Mouse (Mus musculus) limb, embryonic 12.5 days (tissue): ENCODE data around the gene Arl15. TPM values are rescaled to one million over a fixed set of nuclear protein-coding genes. Genes with fewer than 3 reads are reported as not detected.

Experiments used
- ATAC-seq: fragments of 200-750 bp; cut with Nextera tagmentation; 2 replicates; pipeline ENCODE4 v1.8.0; 2017; ENCODE audit warnings: low read depth, moderate TSS enrichment; ENCODE audit not compliant: insufficient number of reproducible peaks, insufficient read depth, low FRiP score, low TSS enrichment
- H3K27ac ChIP-seq: fragments of 300-500 bp; sonication (generic); 2 replicates; pipeline ENCODE4 v1.5.1; 2016; ENCODE audit warnings: mild to moderate bottlenecking, moderate library complexity
- H3K27me3 ChIP-seq: fragments of 300-500 bp; sonication (generic); 2 replicates; pipeline ENCODE4 v1.6.1; 2016; ENCODE audit warnings: mild to moderate bottlenecking, moderate library complexity
- H3K36me3 ChIP-seq: fragments of 300-500 bp; sonication (generic); 2 replicates; pipeline ENCODE4 v1.6.1; 2016; ENCODE audit warnings: mild to moderate bottlenecking, moderate library complexity
- H3K4me1 ChIP-seq: fragments of 300-500 bp; sonication (generic); replicated peaks from 2 replicates; pipeline ENCODE4 v1.6.1; 2016
- H3K4me2 ChIP-seq: fragments of 300-500 bp; sonication (generic); 2 replicates; pipeline ENCODE4 v1.6.1; 2016; ENCODE audit warnings: mild to moderate bottlenecking, moderate library complexity
- H3K4me3 ChIP-seq: fragments of 300-500 bp; sonication (generic); replicated peaks from 2 replicates; pipeline ENCODE4 v1.5.1; 2016; ENCODE audit warnings: mild to moderate bottlenecking
- H3K9ac ChIP-seq: fragments of 300-500 bp; sonication (generic); replicated peaks from 2 replicates; pipeline ENCODE4 v1.6.1; 2016; ENCODE audit warnings: mild to moderate bottlenecking, moderate library complexity
- H3K9me3 ChIP-seq: fragments of 300-500 bp; sonication (generic); 2 replicates; pipeline ENCODE4 v1.6.1; 2016; ENCODE audit warnings: mild to moderate bottlenecking, moderate library complexity
- WGBS: fragments of 180-500 bp; shearing (Covaris S2); methylation state at CpG from one replicate; pipeline ENCODE4 v1.1.7; 2016; 5-methylcytosine and 5-hydroxymethylcytosine counted together
- polyA plus RNA-seq: library from polyadenylated mRNA; unstranded; fragments of >200 nt; fragmentation: Nextera tagmentation; extraction: Ambion mirVana; gene quantifications from 2 replicates; pipeline ENCODE4 v1.2.1, GENCODE M21; 2016

Arl15 gene
- polyA plus RNA-seq, 1 experiment from 2014 or later: 17.4 TPM

- Histone ChIP-seq H3K27me3 (no peaks in the 10 kb centered on the region), H3K36me3 (no peaks in the 10 kb centered on the region), H3K4me1 (peaks cover 30% of the 10 kb centered on the region), H3K9ac (no peak overlapping the region), H3K27ac (no peak overlapping the region), H3K9me3 (no peaks in the 10 kb centered on the region), H3K4me3 (no peak overlapping the region), H3K4me2 (no peak overlapping the region)
- ATAC-seq: no peak
- WGBS: 84% methylated on average over 10 of the region's 10 CpGs
Measured at GRCm38 (mm10) chr13:113862951-113863350, 68.6 kb downstream of the Arl15 start.

DNA sequence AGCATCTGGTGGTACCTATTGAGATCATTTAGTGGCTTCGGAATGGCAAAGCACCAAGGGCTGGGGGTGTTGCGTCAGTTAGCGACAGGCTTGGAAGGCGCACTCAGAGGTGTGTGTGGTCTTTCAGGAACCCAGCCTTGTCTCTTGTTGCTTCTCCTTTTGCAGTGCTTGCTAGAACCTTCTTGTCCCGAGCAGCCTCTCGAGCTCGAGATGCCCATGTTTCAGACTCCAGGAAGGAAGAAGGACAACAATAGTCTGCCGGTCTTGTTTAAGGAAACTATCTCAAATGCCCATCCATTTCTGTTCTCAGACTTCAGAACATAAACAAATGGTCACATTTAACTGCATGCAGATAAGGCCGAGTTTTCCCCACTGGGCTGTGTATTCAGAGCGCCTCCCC lies 69.4 kb downstream of the Arl15 start:
- WGBS: 80% methylated on average over 10 of the region's 10 CpGs
- H3K9ac ChIP-seq: no peak overlapping the region
- H3K36me3 ChIP-seq: no peaks in the 10 kb centered on the region
- peaks cover 24% of the 10 kb centered on the region for H3K4me1 ChIP-seq
- H3K9me3 ChIP-seq: no peaks in the 10 kb centered on the region
- H3K4me3 ChIP-seq: no peak overlapping the region
- H3K27me3 ChIP-seq: no peaks in the 10 kb centered on the region
- ATAC-seq: no peak
- H3K4me2 ChIP-seq: no peak overlapping the region
- H3K27ac ChIP-seq: no peak overlapping the region

DNA sequence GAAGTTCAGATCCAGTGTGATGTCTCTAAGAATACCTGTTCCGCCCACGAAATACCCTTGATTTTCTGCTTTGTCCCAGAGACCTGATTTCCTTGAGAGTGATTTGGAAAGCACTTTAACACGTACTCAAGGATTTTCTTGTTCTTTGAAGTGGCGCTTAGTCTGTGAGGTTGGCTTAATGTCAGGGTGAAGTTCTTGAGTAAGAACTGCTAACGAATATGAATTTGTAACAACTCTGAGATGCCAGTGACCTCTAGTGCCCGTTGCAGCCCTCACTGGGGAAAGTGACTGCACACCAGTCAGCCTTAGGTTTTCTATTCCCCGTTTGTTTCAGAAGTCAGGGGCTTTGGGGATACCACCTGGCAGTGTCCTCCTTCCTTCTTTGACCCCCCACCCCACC lies 70.0 kb downstream of the Arl15 start:
- H3K9me3 ChIP-seq: no peaks in the 10 kb centered on the region
- no peaks in the 10 kb centered on the region for H3K36me3 ChIP-seq
- WGBS: 59% methylated on average over 7 of the region's 7 CpGs
- H3K27me3 ChIP-seq: no peaks in the 10 kb centered on the region
- no peak overlapping the region for H3K9ac ChIP-seq
- ATAC-seq: no peak
- peaks cover 19% of the 10 kb centered on the region for H3K4me1 ChIP-seq
- H3K4me2 ChIP-seq: no peak overlapping the region
- H3K27ac ChIP-seq: no peak overlapping the region
- no peak overlapping the region for H3K4me3 ChIP-seq

DNA sequence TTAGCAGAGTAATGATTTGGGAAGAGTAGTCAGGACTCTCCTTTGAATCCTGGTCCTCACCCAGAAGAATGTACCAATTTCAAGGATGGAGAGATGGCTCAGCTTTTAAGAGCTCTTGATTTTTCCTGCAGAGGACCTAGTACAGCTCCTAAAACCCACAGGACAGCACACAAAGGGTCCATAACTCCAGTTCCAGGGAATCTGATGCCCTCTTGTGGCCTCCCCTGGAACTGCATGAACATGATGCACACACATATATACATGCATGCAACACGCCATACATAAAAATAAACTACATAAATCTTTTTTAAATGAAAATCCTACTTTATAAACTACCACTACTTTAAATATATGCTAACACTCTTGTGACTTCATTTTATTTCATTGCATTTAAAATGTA lies 70.6 kb downstream of the Arl15 start:
- H3K27me3 ChIP-seq: no peaks in the 10 kb centered on the region
- H3K4me3 ChIP-seq: no peak overlapping the region
- H3K36me3 ChIP-seq: no peaks in the 10 kb centered on the region
- H3K9me3 ChIP-seq: no peaks in the 10 kb centered on the region
- no peak overlapping the region for H3K27ac ChIP-seq
- peaks cover 13% of the 10 kb centered on the region for H3K4me1 ChIP-seq
- WGBS: 62% methylated on average over 1 of the region's 1 CpGs
- no peak overlapping the region for H3K9ac ChIP-seq
- ATAC-seq: 0 out of 2 replicates have a peak, but pooled peaks have one; percentile 41
- no peak overlapping the region for H3K4me2 ChIP-seq

DNA sequence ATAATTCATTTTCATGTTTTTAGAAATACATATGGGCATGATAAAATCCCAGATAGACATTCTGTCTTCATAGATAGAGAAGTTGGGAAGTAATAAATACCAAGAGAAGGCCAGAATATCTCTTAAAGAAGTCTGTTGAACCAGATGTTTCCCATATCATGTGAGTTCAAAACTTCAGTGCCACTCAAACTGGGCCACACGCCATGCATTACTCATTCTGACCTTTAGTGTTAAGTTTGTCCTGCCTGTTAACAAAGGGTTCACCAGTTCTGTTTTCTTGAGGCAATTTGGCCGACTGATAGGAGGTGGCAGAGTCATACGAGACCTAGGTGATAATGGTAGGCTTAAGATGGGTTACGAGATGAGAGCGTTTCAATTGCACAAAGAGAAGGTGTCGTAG lies 71.1 kb downstream of the Arl15 start:
- WGBS: 61% methylated on average over 6 of the region's 6 CpGs
- Histone ChIP-seq H3K4me3 (no peak overlapping the region), H3K27ac (no peak overlapping the region), H3K27me3 (no peaks in the 10 kb centered on the region), H3K4me2 (no peak overlapping the region), H3K9me3 (no peaks in the 10 kb centered on the region), H3K9ac (no peak overlapping the region), H3K4me1 (peaks cover 12% of the 10 kb centered on the region; the same call in 1 of the 2 replicates), H3K36me3 (no peaks in the 10 kb centered on the region)
- no peak for ATAC-seq

DNA sequence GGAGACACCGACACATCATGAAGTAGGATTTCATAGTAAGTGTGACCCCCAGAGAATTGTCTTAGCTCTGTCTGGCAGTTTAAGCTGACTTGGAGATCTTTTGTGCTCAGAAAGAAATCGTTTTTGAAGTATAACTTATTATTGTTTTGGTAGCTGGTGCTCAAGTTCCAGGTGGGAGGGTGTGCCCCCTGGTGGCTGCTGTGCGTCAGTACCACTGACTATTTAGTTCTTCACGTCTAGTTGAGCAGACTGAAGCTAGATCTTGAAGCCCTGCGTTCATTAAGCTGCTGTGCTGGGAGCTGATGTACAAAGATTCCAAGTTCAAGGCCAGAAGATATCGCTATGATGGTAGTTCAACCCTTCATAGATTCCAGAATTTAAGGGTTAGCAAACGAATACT lies 71.5 kb downstream of the Arl15 start:
- no peak for ATAC-seq

DNA sequence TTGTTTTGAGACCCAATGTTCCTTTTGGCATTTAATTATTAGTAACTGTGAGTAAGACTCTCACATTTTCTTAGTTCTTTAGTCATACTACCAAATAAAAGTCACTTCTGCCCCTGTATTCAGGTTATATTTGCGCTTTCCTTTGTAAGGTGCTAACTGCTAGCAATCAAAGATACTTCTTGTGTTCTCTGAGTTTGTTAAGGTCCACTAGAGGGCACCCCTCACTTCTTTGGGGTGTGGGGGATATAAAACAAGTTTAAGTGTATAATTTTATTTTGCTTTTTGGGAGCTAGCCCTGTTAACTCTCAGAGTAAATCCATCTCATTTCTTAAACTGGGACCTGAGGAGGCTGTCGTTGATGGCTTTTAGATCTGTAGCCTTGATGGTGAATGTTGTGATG lies 73.4 kb downstream of the Arl15 start:
- Histone ChIP-seq H3K4me2 (no peak overlapping the region), H3K9ac (no peak overlapping the region), H3K36me3 (no peaks in the 10 kb centered on the region), H3K27ac (no peak overlapping the region), H3K4me1 (peaks cover 18% of the 10 kb centered on the region), H3K4me3 (no peak overlapping the region), H3K9me3 (no peaks in the 10 kb centered on the region), H3K27me3 (no peaks in the 10 kb centered on the region)
- no peak for ATAC-seq
- WGBS: 93% methylated on average over 2 of the region's 2 CpGs

More for the DNA sequence above, 71.5 kb downstream of the Arl15 start:
- no peaks in the 10 kb centered on the region for H3K36me3 ChIP-seq
- no peak overlapping the region for H3K27ac ChIP-seq
- H3K27me3 ChIP-seq: no peaks in the 10 kb centered on the region
- 38% methylated on average over 7 of the region's 7 CpGs for WGBS
- no peak overlapping the region for H3K9ac ChIP-seq
- H3K4me2 ChIP-seq: no peak overlapping the region
- H3K4me1 ChIP-seq: peaks cover 12% of the 10 kb centered on the region
- H3K4me3 ChIP-seq: no peak overlapping the region
- no peaks in the 10 kb centered on the region for H3K9me3 ChIP-seq

DNA sequence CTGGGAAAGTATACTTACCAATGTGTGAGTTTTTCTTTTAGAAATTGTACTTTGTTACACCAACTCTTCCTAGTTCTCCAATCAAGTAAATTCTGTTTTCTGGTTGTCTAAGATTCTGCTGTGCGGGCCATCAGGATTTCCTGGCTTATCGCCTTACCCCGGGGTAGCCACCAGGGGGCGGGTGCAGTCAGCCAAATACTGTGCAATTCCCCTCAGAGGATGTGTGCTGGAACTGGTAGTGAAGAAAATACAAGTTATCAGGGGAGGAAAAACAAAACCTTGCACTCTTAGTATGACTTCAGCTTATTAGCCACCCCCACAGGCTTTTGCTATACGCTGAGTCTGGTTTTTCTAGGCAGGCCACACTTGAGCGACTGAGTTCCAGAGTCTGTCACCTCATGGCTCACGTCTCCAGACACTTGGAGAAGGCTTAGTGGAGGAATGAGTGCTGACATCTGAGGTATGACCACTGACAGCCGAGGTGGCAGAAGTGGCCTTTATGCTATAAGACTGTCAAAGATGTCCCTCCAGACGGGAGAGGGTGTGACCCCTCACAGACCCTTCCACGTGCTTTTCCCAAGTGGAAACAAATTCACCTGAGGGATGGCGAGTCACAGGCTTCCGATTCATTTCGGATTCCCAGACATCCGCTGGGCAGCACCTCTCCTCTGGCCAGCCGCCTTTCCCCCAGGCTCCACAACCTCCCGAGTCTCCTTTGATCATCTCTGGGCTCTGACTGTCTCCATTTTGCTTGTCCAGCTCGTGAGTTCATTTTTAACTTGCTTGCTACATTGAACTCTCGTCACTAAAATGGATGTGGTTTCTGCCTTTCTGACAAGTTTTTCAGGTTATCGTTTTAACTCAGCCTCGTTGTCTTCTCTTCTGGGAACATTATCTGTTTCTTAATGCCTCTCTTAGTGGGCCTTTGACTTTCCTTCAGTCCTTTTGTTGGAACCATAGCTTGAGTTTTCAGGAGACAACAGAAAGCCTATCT lies 75.2 kb downstream of the Arl15 start:
- Histone ChIP-seq H3K36me3 (no peaks in the 10 kb centered on the region), H3K4me2 (no peak overlapping the region), H3K9ac (no peak overlapping the region), H3K27ac (no peak overlapping the region), H3K27me3 (no peaks in the 10 kb centered on the region), H3K9me3 (no peaks in the 10 kb centered on the region), H3K4me3 (no peak overlapping the region), H3K4me1 (peaks cover 20% of the 10 kb centered on the region)
- ATAC-seq: peak; percentile 21
- 64% methylated on average over 20 of the region's 20 CpGs for WGBS

DNA sequence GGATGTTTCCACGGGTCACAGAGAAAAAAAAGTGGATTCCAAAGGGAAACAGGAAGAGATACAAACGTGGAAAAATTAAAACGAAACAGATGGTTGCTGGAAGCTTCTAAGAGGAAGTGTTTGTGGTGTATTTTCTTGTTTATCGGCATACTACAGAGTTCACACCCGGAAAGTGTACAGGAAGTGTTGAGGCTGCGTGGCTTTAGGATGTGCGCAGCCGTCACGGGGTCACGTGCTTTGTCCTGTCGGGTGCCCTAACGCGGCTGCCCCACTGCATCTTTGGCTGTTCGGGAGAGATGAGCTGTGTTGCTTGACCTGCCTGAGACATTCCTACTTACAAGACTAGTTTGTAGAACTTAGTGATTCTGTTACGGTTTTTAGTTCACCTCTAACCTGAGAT lies 76.1 kb downstream of the Arl15 start:
- H3K4me3 ChIP-seq: no peak overlapping the region
- no peak overlapping the region for H3K4me2 ChIP-seq
- ATAC-seq: no peak
- H3K4me1 ChIP-seq: peaks cover 26% of the 10 kb centered on the region
- H3K27ac ChIP-seq: no peak overlapping the region
- 85% methylated on average over 15 of the region's 15 CpGs for WGBS
- no peaks in the 10 kb centered on the region for H3K27me3 ChIP-seq
- no peaks in the 10 kb centered on the region for H3K9me3 ChIP-seq
- H3K9ac ChIP-seq: no peak overlapping the region
- H3K36me3 ChIP-seq: no peaks in the 10 kb centered on the region

DNA sequence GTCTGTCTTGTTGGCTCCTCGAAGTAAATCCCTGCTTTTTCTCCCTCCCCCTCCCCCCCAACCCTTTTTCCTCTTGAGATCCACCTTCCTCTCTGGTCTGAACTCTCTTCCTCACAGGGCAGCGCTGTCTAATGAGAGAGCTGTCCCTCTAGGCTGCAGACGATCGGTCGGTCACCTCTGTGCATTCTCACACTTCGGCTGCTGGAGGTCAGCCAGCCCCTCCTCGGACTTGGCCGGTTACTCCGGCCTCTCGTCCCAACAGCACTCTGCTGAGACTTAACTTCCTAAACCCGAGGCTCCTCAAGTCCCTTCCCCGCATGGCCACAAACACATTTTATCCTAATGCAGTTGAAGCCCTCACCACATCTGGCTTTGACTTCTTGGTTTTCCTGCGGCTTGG lies 77.5 kb downstream of the Arl15 start:
- ATAC-seq: no peak
- Histone ChIP-seq H3K27ac (no peak overlapping the region), H3K9me3 (no peaks in the 10 kb centered on the region), H3K9ac (no peak overlapping the region), H3K27me3 (no peaks in the 10 kb centered on the region), H3K4me1 (peaks cover 29% of the 10 kb centered on the region), H3K4me3 (no peak overlapping the region), H3K4me2 (0 out of 2 replicates have a peak overlapping the region, but pooled peaks have one; percentile 8), H3K36me3 (no peaks in the 10 kb centered on the region)
- 52% methylated on average over 13 of the region's 13 CpGs for WGBS

GRCm38 (mm10) chr13:113875724-113876123 lies 81.4 kb downstream of the Arl15 start:
- 73% methylated on average over 4 of the region's 4 CpGs for WGBS
- peaks cover 10% of the 10 kb centered on the region for H3K27me3 ChIP-seq
- no peaks in the 10 kb centered on the region for H3K9me3 ChIP-seq

More at GRCm38 (mm10) chr13:113875724-113876123, 81.4 kb downstream of the Arl15 start:
- no peak overlapping the region for H3K4me3 ChIP-seq
- peaks cover 37% of the 10 kb centered on the region for H3K4me1 ChIP-seq
- no peak for ATAC-seq
- H3K4me2 ChIP-seq: no peak overlapping the region
- H3K27ac ChIP-seq: no peak overlapping the region
- no peak overlapping the region for H3K9ac ChIP-seq
- H3K36me3 ChIP-seq: no peaks in the 10 kb centered on the region
